Mouse (Mus musculus) heart, embryonic 10.5 days (tissue): ENCODE measurements around the gene Serping1. TPM values are rescaled to one million over a fixed set of nuclear protein-coding genes. Genes with fewer than 3 reads are reported as not detected.
A peak's percentile ranks its signal among the peaks of the same experiment; 100 is the strongest.

Experiments
- DNase-seq: peaks from one replicate; pipeline ENCODE4 v3.0.0-alpha.2; 2017; ENCODE audit warnings: low spot score
- H3K27ac ChIP-seq: fragments of 300-500 bp; sonication (generic); 2 replicates; pipeline ENCODE4 v1.5.1; 2016; ENCODE audit warnings: mild to moderate bottlenecking
- H3K27me3 ChIP-seq: fragments of 300-500 bp; sonication (generic); 2 replicates; pipeline ENCODE4 v1.6.1; 2016; ENCODE audit warnings: mild to moderate bottlenecking; ENCODE audit not compliant: poor library complexity, insufficient read depth, severe bottlenecking
- H3K36me3 ChIP-seq: fragments of 300-500 bp; sonication (generic); 2 replicates; pipeline ENCODE4 v1.6.1; 2016; ENCODE audit warnings: mild to moderate bottlenecking, moderate library complexity
- H3K4me1 ChIP-seq: fragments of 300-500 bp; sonication (generic); 2 replicates; pipeline ENCODE4 v1.6.1; 2016; ENCODE audit warnings: mild to moderate bottlenecking
- H3K4me3 ChIP-seq: fragments of 300-500 bp; sonication (generic); 2 replicates; pipeline ENCODE4 v1.5.1; 2016; ENCODE audit warnings: mild to moderate bottlenecking, moderate library complexity
- H3K9me3 ChIP-seq: fragments of 300-500 bp; sonication (generic); 2 replicates; pipeline ENCODE4 v1.6.1; 2016; ENCODE audit warnings: mild to moderate bottlenecking, moderate library complexity
- WGBS: fragments of 180-500 bp; shearing (Covaris S2); methylation state at CpG from one replicate; pipeline ENCODE4 v1.1.7; 2016; 5-methylcytosine and 5-hydroxymethylcytosine counted together
- microRNA counts: library from miRNA; unstranded; fragments of <30 nt; microRNA quantifications from one replicate; lab custom pipeline; 2017
- microRNA-seq: library from miRNA; unstranded; fragments of <30 nt; microRNA quantifications from one replicate; pipeline ENCODE4, GENCODE M21; 2017
- polyA plus RNA-seq: library from polyadenylated mRNA; unstranded; fragments of >200 nt; fragmentation: Nextera tagmentation; extraction: Ambion mirVana; gene quantifications from 2 replicates; pipeline ENCODE4 v1.2.1, GENCODE M21; 2016

Serping1 gene
- polyA plus RNA-seq, 1 experiment from 2014 or later, result 28.5 TPM

- Histone ChIP-seq H3K4me3 (peak overlapping the region; percentile 90), H3K36me3 (peaks cover 3% of the 10 kb centered on the region), H3K4me1 (peaks cover 15% of the 10 kb centered on the region), H3K27ac (peak overlapping the region; percentile 97), H3K9me3 (no peaks in the 10 kb centered on the region), H3K27me3 (no peaks in the 10 kb centered on the region)
- under 1% methylated on average over 33 of the region's 33 CpGs for WGBS
- DNase-seq, result peak; percentile 97
Measured at GRCm38 (mm10) chr2:84715562-84716361, 59.5 kb downstream of the Serping1 start.

MicroRNAs within 50 kb of the gene (microRNA counts, 519-probe panel; counts per million panel counts)
- 8,976 counts per million, percentile 94 among the panel's probes with 10 or more counts for microRNA mmu-miR-130a (lab: Ali Mortazavi, UCI)

Small RNA genes lying within 50 kb of the gene (microRNA-seq; reads per million reads assigned to microRNA genes)
- gene Mir130a, result 19,865 reads per million, percentile 97 among the genes with 10 or more reads in this experiment

Other genes with a start within 250 kb of the Serping1 start
- 65.2 and 91.5 TPM in 2 replicates for gene Ctnnd1, start 124.7 kb downstream of the Serping1 start, polyA plus RNA-seq
- 0.21 and 0.29 TPM in 2 replicates for gene Btbd18, start 116.4 kb downstream of the Serping1 start, polyA plus RNA-seq
- gene Selenoh, start 104.7 kb downstream of the Serping1 start, polyA plus RNA-seq, result 347 and 370 TPM in 2 replicates
- not detected in 2 replicates for gene Gm28635, start 97.4 kb downstream of the Serping1 start, polyA plus RNA-seq
- 30.8 and 39.9 TPM in 2 replicates for gene Med19, start 97.0 kb downstream of the Serping1 start, polyA plus RNA-seq
- 172 and 182 TPM in 2 replicates for gene Tmx2, start 96.3 kb downstream of the Serping1 start, polyA plus RNA-seq
- 33.3 and 33.4 TPM in 2 replicates for gene Zdhhc5, start 60.3 kb downstream of the Serping1 start, polyA plus RNA-seq
- gene Clp1, start 48.1 kb downstream of the Serping1 start, polyA plus RNA-seq, result 30.0 and 42.1 TPM in 2 replicates
- gene Ypel4, start 41.4 kb downstream of the Serping1 start, polyA plus RNA-seq, result 6.4 and 6.8 TPM in 2 replicates
- gene Gm19426, start 31.8 kb downstream of the Serping1 start, polyA plus RNA-seq, result 6.9 and 7.3 TPM in 2 replicates
- gene Ube2l6, start 23.4 kb upstream of the Serping1 start, polyA plus RNA-seq, result 51.3 and 65.3 TPM in 2 replicates
- 0.18 and 0.19 TPM in 2 replicates for gene Smtnl1, start 47.2 kb upstream of the Serping1 start, polyA plus RNA-seq
- 82.9 and 92.9 TPM in 2 replicates for gene Timm10, start 51.6 kb upstream of the Serping1 start, polyA plus RNA-seq
- 38.9 and 41.0 TPM in 2 replicates for gene Slc43a1, start 63.4 kb upstream of the Serping1 start, polyA plus RNA-seq
- gene Rtn4rl2, start 111.3 kb upstream of the Serping1 start, polyA plus RNA-seq, result 0.33 and 0.88 TPM in 2 replicates
- 48.4 and 50.9 TPM in 2 replicates for gene Slc43a3, start 161.1 kb upstream of the Serping1 start, polyA plus RNA-seq
- gene Prg2, start 205.0 kb upstream of the Serping1 start, polyA plus RNA-seq, result 0.64 TPM in 1 of 2 replicates, not detected in the other
- gene Prg3, start 212.8 kb upstream of the Serping1 start, polyA plus RNA-seq, result 0.31 TPM in 1 of 2 replicates, not detected in the other